Mouse (Mus musculus): Measurements from ENCODE around the gene Snapc4. TPM values are rescaled to one million over a fixed set of nuclear protein-coding genes. Genes with fewer than 3 reads are reported as not detected.

The Snapc4 gene
- polyA plus RNA-seq, 1 experiment from 2014 or later = 41.6 TPM

GRCm38 (mm10) chr2:26409362-26409761 is 28.9 kb upstream of the Snapc4 start:
- peaks cover 30% of the 10 kb centered on the region for H3K4me1 ChIP-seq (replicated peaks; ENCODE audit: control insufficient read depth, insufficient read depth, low read length)
- H3K27ac ChIP-seq (ENCODE audit: low read depth, low read length) = no peak overlapping the region
- ATAC-seq (replicated peaks; ENCODE audit: low FRiP score) (no peak), DNase-seq (ENCODE audit: low spot score) (no peak)
- peak overlapping the region; percentile 99 for H3K4me2 ChIP-seq
- no peaks in the 10 kb centered on the region for H3K9me3 ChIP-seq (ENCODE audit: control insufficient read depth, low read length)
- 59% methylated on average over 3 of the region's 3 CpGs for WGBS
- H3K27me3 ChIP-seq (replicated peaks; ENCODE audit: control insufficient read depth, insufficient read depth, low read length) = no peaks in the 10 kb centered on the region
- peak overlapping the region; percentile 94 for H3K4me3 ChIP-seq (ENCODE audit: low read depth, low read length)
- peak overlapping the region; percentile 94; the same call in 1 of the 2 replicates for H3K9ac ChIP-seq (ENCODE audit: low read depth, low read length)
- peaks cover 31% of the 10 kb centered on the region for H3K36me3 ChIP-seq (ENCODE audit: control insufficient read depth, insufficient read depth, low read length)

- ATAC-seq (replicated peaks; ENCODE audit: low FRiP score) (peak; percentile 95), DNase-seq (ENCODE audit: low spot score) (peak; percentile 100)
- H3K27me3 ChIP-seq (replicated peaks; ENCODE audit: control insufficient read depth, insufficient read depth, low read length) = no peaks in the 10 kb centered on the region
- peaks cover 30% of the 10 kb centered on the region for H3K4me1 ChIP-seq (replicated peaks; ENCODE audit: control insufficient read depth, insufficient read depth, low read length)
- H3K36me3 ChIP-seq (ENCODE audit: control insufficient read depth, insufficient read depth, low read length) = peaks cover 30% of the 10 kb centered on the region
- H3K9me3 ChIP-seq (ENCODE audit: control insufficient read depth, low read length) = no peaks in the 10 kb centered on the region
- peak within 1 kb of the TSS; percentile 99 for H3K4me2 ChIP-seq
- H3K9ac ChIP-seq (ENCODE audit: low read depth, low read length) = peak within 1 kb of the TSS; percentile 94
- WGBS = 1% methylated on average over 57 of the region's 57 CpGs
- H3K4me3 ChIP-seq (ENCODE audit: low read depth, low read length) = peak within 1 kb of the TSS; percentile 94
- peak within 1 kb of the TSS; percentile 78 for H3K27ac ChIP-seq (ENCODE audit: low read depth, low read length)
Measured at GRCm38 (mm10) chr2:26408515-26409356, 28.3 kb upstream of the Snapc4 start, which contains the start of gene Inpp5e. Inpp5e (minus strand) TSS chr2:26409203.

DNA sequence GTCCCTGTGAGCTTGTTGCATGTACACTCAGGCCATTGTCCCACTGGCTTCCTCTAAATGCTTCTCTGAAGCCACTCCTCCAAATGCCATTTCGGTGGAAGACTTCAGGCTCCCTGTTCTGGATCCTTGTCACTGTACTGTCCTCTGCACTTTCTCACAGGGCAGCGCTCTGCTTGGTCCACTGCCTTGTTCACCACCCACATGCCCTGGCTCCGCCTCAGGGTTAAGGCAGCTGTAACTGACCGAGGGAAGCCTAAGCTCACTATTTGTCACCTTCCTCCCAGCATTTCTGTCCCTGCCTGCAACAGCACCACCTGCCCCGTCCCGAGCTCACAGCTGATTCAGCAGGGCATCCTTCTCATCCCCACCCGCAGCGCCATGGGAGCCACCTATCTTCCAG is 22.9 kb upstream of the Snapc4 start:
- peaks cover 39% of the 10 kb centered on the region for H3K36me3 ChIP-seq (ENCODE audit: control insufficient read depth, insufficient read depth, low read length)

GRCm38 (mm10) chr2:26402265-26402664 is 21.8 kb upstream of the Snapc4 start:
- DNase-seq (ENCODE audit: low spot score) (no peak), ATAC-seq (replicated peaks; ENCODE audit: low FRiP score) (no peak)
- Histone ChIP-seq H3K27ac (ENCODE audit: low read depth, low read length) (no peak overlapping the region), H3K4me1 (replicated peaks; ENCODE audit: control insufficient read depth, insufficient read depth, low read length) (peaks cover 26% of the 10 kb centered on the region), H3K27me3 (replicated peaks; ENCODE audit: control insufficient read depth, insufficient read depth, low read length) (no peaks in the 10 kb centered on the region), H3K9me3 (ENCODE audit: control insufficient read depth, low read length) (no peaks in the 10 kb centered on the region), H3K4me3 (ENCODE audit: low read depth, low read length) (no peak overlapping the region), H3K36me3 (ENCODE audit: control insufficient read depth, insufficient read depth, low read length) (peaks cover 46% of the 10 kb centered on the region), H3K9ac (ENCODE audit: low read depth, low read length) (no peak overlapping the region), H3K4me2 (no peak overlapping the region)
- WGBS = 88% methylated on average over 1 of the region's 1 CpGs

More for the DNA sequence above, 22.9 kb upstream of the Snapc4 start:
- H3K4me1 ChIP-seq (replicated peaks; ENCODE audit: control insufficient read depth, insufficient read depth, low read length) = peaks cover 36% of the 10 kb centered on the region
- H3K4me2 ChIP-seq = no peak overlapping the region
- no peak overlapping the region for H3K4me3 ChIP-seq (ENCODE audit: low read depth, low read length)
- DNase-seq (ENCODE audit: low spot score) = no peak
- ATAC-seq (replicated peaks; ENCODE audit: low FRiP score) = no peak
- H3K9me3 ChIP-seq (ENCODE audit: control insufficient read depth, low read length) = no peaks in the 10 kb centered on the region
- no peaks in the 10 kb centered on the region for H3K27me3 ChIP-seq (replicated peaks; ENCODE audit: control insufficient read depth, insufficient read depth, low read length)
- 77% methylated on average over 8 of the region's 8 CpGs for WGBS
- no peak overlapping the region for H3K27ac ChIP-seq (ENCODE audit: low read depth, low read length)
- H3K9ac ChIP-seq (ENCODE audit: low read depth, low read length) = no peak overlapping the region

DNA sequence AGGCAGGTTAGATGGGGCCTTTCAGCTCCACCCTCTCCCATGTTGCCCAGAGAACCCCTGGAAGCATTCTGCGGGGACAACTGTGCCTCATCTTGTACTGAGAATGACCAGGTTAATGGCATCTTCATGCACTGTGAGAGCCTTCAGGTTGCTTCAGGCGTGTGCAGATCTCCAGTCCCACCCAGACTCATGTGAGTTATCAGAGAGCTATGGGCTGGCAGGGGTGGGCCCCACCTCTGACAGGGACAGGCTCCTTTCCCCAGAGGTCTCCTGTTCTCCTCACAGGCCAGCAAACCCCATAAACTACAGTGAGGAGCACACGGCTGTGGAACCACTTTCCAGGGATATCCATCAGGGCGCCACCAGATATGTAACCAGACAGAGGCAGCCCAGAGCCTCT is 20.6 kb upstream of the Snapc4 start:
- H3K4me2 ChIP-seq = no peak overlapping the region
- peaks cover 15% of the 10 kb centered on the region for H3K4me1 ChIP-seq (replicated peaks; ENCODE audit: control insufficient read depth, insufficient read depth, low read length)
- peaks cover 52% of the 10 kb centered on the region for H3K36me3 ChIP-seq (ENCODE audit: control insufficient read depth, insufficient read depth, low read length)
- no peak overlapping the region for H3K4me3 ChIP-seq (ENCODE audit: low read depth, low read length)
- H3K9me3 ChIP-seq (ENCODE audit: control insufficient read depth, low read length) = no peaks in the 10 kb centered on the region
- H3K27ac ChIP-seq (ENCODE audit: low read depth, low read length) = no peak overlapping the region; the same call in 1 of the 2 replicates
- peak; percentile 73 for ATAC-seq (replicated peaks; ENCODE audit: low FRiP score)
- DNase-seq (ENCODE audit: low spot score) = no peak
- WGBS = 82% methylated on average over 4 of the region's 4 CpGs
- no peak overlapping the region for H3K9ac ChIP-seq (ENCODE audit: low read depth, low read length)
- H3K27me3 ChIP-seq (replicated peaks; ENCODE audit: control insufficient read depth, insufficient read depth, low read length) = no peaks in the 10 kb centered on the region

- Histone ChIP-seq H3K27ac (ENCODE audit: low read depth, low read length) (no peak overlapping the region), H3K27me3 (replicated peaks; ENCODE audit: control insufficient read depth, insufficient read depth, low read length) (no peaks in the 10 kb centered on the region), H3K36me3 (ENCODE audit: control insufficient read depth, insufficient read depth, low read length) (peaks cover 52% of the 10 kb centered on the region), H3K9ac (ENCODE audit: low read depth, low read length) (no peak overlapping the region), H3K4me1 (replicated peaks; ENCODE audit: control insufficient read depth, insufficient read depth, low read length) (0 out of 2 replicates have a peak, but pooled peaks cover 8% of the 10 kb centered on the region), H3K9me3 (ENCODE audit: control insufficient read depth, low read length) (no peaks in the 10 kb centered on the region), H3K4me3 (ENCODE audit: low read depth, low read length) (no peak overlapping the region), H3K4me2 (no peak overlapping the region)
- DNase-seq (ENCODE audit: low spot score) = no peak
- 89% methylated on average over 5 of the region's 5 CpGs for WGBS
- 0 out of 2 replicates have a peak, but pooled peaks have one; percentile 9 for ATAC-seq (replicated peaks; ENCODE audit: low FRiP score)
Measured at GRCm38 (mm10) chr2:26400296-26400695, 19.8 kb upstream of the Snapc4 start.

- H3K36me3 ChIP-seq (ENCODE audit: control insufficient read depth, insufficient read depth, low read length) = peaks cover 58% of the 10 kb centered on the region
- peak; percentile 25; the same call in 1 of the 2 replicates for ATAC-seq (replicated peaks; ENCODE audit: low FRiP score)
- H3K27ac ChIP-seq (ENCODE audit: low read depth, low read length) = no peak overlapping the region
- no peak overlapping the region for H3K4me3 ChIP-seq (ENCODE audit: low read depth, low read length)
- no peaks in the 10 kb centered on the region for H3K27me3 ChIP-seq (replicated peaks; ENCODE audit: control insufficient read depth, insufficient read depth, low read length)
- no peak overlapping the region for H3K9ac ChIP-seq (ENCODE audit: low read depth, low read length)
- DNase-seq (ENCODE audit: low spot score) = no peak
- no peaks in the 10 kb centered on the region for H3K9me3 ChIP-seq (ENCODE audit: control insufficient read depth, low read length)
- no peak overlapping the region for H3K4me2 ChIP-seq
- whole genome bisulfite sequencing = 70% methylated on average over 5 of the region's 5 CpGs
- 0 out of 2 replicates have a peak, but pooled peaks cover 8% of the 10 kb centered on the region for H3K4me1 ChIP-seq (replicated peaks; ENCODE audit: control insufficient read depth, insufficient read depth, low read length)
Measured at GRCm38 (mm10) chr2:26399647-26400046, 19.2 kb upstream of the Snapc4 start.

DNA sequence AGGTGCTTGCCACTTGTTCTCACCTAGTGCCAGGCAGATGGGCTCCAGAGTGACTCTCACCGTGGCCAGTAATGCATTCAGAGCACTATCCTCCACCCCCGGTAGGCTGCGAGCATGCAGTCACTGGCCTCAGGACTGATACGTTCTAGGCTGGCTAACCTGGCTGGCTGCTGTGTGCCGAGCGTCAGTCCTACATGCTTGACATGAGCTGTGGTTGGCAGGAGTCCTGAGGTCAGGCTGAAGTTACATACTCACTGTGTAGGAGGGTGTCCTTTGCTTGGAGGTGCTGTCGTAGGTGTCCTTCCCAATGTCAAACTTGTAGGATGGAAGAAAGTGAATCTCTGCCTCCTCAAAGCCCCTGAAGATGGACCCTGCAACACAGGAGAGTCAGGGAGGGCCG is 18.5 kb upstream of the Snapc4 start:
- H3K9me3 ChIP-seq (ENCODE audit: control insufficient read depth, low read length) = no peaks in the 10 kb centered on the region
- no peak overlapping the region for H3K9ac ChIP-seq (ENCODE audit: low read depth, low read length)
- H3K4me2 ChIP-seq = no peak overlapping the region
- H3K4me3 ChIP-seq (ENCODE audit: low read depth, low read length) = no peak overlapping the region
- 0 out of 2 replicates have a peak, but pooled peaks cover 8% of the 10 kb centered on the region for H3K4me1 ChIP-seq (replicated peaks; ENCODE audit: control insufficient read depth, insufficient read depth, low read length)
- H3K27ac ChIP-seq (ENCODE audit: low read depth, low read length) = no peak overlapping the region
- WGBS = 87% methylated on average over 8 of the region's 8 CpGs
- ATAC-seq (replicated peaks; ENCODE audit: low FRiP score) (no peak), DNase-seq (ENCODE audit: low spot score) (no peak)
- H3K27me3 ChIP-seq (replicated peaks; ENCODE audit: control insufficient read depth, insufficient read depth, low read length) = no peaks in the 10 kb centered on the region
- H3K36me3 ChIP-seq (ENCODE audit: control insufficient read depth, insufficient read depth, low read length) = peaks cover 63% of the 10 kb centered on the region

DNA sequence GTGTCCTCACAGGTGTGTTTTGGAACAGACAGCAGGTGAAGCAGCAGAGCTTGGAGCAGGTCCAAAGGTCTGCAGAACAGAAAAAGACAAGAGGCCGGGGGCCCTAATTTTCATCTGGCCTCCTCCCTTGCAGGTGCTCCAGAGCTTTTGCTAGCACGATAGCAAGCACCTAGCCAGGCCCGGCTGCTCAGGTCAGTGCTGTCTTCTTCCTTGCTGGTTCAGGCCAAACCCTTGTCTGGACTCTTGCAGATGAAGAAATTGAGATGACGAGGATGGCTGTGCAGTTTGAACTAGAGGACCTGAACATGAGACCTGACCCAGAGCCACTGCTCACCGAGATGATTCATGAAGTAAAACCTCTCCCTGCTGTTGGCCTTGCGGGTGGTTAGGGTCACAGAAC is 11.2 kb upstream of the Snapc4 start:
- H3K4me2 ChIP-seq = no peak overlapping the region
- ATAC-seq (replicated peaks; ENCODE audit: low FRiP score) = no peak
- 87% methylated on average over 6 of the region's 6 CpGs for WGBS

More for the DNA sequence above, 11.2 kb upstream of the Snapc4 start:
- Histone ChIP-seq H3K27ac (ENCODE audit: low read depth, low read length) (no peak overlapping the region), H3K9me3 (ENCODE audit: control insufficient read depth, low read length) (no peaks in the 10 kb centered on the region), H3K27me3 (replicated peaks; ENCODE audit: control insufficient read depth, insufficient read depth, low read length) (no peaks in the 10 kb centered on the region), H3K36me3 (ENCODE audit: control insufficient read depth, insufficient read depth, low read length) (peaks cover 66% of the 10 kb centered on the region), H3K4me3 (ENCODE audit: low read depth, low read length) (no peak overlapping the region), H3K9ac (ENCODE audit: low read depth, low read length) (no peak overlapping the region), H3K4me1 (replicated peaks; ENCODE audit: control insufficient read depth, insufficient read depth, low read length) (peaks cover 14% of the 10 kb centered on the region)
- no peak for DNase-seq (ENCODE audit: low spot score)
